Mouse (Mus musculus): ENCODE data around the gene 2010109A12Rik.

2010109A12Rik gene

DNA sequence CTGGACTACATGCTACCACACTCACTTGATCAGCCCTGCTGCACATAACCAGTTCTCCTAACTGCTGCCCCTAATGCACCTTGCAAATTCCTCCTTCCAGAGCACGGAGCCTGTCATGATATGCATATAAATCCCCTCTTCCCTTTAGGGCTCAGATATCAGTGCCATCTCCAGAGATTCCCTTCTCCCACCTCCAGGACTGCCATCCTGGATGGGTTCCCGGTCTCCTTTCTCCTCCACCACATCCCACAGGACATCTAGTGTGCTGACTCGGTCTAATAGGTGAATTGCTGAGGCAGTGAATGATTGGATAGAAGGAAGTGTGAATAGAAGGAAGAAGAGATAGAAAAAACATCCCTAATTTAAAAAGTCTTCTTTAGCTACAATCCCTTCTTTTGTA lies 25.4 kb downstream of the 2010109A12Rik start:
- DNase-seq (ENCODE audit: low read depth, low spot score) = no peak

DNA sequence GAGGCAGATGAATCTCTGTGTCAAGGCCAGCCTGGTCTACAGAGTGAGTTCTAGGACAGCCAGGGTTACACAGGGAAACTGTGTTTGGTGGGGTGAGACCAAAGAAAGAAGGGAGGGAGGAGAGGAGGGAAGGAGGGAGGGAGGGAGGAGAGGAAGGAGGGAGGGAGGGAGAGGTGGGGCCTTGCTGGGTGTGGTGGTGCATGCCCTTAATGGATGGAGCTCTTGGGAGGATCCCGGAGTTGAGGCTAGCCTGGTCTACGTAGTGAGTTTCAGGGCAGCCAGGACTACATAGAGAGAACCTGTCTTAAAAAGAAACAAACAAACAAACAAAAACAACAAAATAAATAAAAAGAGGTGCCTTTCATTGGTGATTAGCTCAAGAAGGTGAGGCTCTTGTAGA lies 26.5 kb downstream of the 2010109A12Rik start:
- DNase-seq (ENCODE audit: low read depth, low spot score) = no peak

DNA sequence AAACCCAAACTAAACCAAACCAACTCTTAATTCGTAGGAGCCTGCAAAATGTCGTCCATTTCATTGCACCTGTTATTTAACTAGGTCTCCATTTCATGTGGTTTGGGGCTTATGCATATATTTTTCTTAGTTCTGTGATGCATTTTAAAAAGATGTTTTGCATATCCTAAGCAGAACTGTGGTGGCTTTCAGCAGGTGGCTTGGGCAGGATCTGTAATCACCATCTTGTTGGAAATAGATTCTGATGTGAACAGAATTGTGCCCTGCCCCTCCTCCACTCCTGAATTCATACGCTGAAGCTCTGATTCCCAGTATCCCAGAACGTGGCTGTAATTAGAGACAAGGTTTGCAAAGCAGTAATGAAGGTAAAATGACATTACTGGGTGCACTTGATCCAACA lies 27.8 kb downstream of the 2010109A12Rik start:
- no peak for DNase-seq (ENCODE audit: low read depth, low spot score)

DNA sequence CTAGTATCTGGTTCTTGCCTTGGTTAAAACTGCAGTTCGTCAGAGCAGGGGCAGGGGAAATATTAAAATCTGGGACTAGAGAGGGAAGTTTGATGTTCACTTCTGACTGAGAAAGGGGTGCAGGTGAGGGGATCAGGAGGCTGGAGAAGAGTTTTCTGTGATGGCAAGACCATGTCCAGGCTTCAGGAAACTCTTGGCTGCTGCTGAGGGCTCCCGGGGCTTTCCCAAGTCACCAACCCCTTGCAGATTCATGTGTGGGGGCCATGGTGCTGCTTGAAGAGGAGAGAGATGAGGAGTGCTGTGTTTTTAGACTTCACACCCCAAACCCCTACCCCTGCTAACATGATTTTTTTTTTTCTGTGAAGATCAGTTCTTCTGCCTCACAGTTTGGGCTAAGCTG lies 28.3 kb downstream of the 2010109A12Rik start:
- DNase-seq (ENCODE audit: low read depth, low spot score) = no peak

DNA sequence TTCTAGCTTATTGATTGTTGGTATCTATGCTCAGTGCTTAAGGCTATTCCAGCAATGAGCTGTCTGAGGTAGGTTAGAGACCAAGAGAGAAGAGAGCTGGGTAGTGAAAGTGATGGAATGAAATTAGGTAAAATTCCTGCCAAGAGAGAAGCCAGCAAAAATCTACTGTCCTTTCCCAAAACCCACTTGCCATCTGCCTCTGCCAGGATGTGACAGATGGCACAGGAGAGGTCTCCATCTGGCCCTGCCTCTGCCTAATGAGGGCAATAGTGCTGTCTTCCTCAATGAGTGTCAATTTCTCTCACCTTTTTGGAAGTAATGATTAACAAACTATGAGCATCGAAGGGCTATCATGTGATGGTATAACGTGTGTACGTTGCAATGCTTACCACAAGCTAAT lies 29.6 kb downstream of the 2010109A12Rik start:
- DNase-seq (ENCODE audit: low read depth, low spot score) = no peak

DNA sequence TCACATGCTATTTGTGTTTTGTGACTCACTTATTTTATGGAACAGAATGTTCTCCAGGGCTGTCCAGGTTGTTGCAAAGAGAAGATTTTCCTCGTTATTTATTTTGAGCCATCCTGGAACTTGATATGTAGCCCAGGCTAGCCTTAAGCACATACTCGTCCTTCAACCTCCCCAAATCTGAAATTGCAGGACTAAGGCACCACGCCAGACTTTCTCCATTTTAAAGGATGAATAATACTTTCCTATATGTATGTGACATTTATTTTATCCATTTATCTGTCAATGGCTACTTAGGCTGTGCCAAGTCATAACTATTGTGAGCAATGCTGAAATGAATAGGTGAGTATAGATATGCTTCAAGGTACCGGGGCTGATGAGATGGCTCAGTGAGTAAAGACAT lies 30.2 kb downstream of the 2010109A12Rik start:
- DNase-seq (ENCODE audit: low read depth, low spot score) = no peak

DNA sequence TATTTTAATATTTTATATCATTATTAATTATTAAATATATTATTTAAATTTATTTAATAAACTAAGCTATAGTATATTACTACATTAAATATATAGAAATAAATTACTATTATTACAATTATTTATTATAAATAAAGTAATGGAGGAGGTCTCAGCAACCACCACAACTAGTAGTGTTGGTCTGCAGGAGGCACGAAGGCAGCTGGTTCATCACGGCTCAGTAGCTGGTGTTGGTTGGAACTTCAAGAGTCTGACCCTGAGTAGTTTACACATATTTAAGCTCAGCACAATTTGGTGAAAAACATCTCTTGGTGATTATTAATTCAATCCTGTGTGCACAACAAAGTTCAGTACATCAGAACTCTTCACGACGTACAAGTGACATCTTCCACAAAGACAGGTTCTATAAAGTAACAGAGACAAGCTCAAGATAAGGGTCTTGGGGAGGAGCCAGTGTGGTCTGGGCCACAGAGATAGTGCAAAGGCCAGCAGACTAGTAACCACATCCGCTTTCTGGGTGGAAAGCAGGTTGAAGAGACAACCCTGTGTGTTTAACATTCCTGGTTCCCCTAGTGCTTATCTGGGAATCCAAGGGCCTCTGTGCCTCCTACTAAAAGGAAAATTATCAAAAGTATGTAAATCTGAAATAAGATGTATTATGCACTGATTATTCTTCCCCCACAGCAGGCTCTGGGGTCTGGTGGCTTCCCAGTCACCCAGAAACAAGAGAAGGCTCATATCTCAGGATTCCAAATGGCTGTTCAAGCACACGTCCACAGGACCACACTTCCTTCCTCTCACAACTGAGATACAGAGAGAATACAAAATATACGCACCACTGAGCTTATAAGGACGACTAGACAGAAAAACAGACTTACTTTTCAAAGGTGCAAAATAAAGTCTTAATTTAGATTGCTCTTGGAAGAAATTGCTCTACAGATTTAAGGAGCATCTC lies 33.5 kb downstream of the 2010109A12Rik start:
- DNase-seq (ENCODE audit: low read depth, low spot score) = no peak

DNA sequence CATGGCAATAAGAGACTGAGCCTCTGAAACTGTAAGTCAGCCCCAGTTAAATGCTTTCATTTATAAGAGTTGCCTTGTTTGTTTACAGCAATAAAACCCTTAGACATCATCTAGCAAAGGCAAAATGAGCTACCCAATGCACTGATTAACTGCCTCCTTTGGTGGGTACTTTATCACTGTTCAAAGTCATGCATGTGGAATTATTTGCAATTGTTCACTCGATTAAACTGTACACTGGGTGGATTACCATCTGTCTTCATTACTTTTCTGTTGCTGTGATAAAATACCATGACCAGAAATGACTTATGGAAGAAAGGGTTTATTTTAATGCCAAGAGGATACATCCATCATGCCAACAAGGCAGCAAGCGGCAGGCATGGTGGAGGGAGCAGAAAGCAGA lies 39.0 kb downstream of the 2010109A12Rik start:
- no peak for DNase-seq (ENCODE audit: low read depth, low spot score)

DNA sequence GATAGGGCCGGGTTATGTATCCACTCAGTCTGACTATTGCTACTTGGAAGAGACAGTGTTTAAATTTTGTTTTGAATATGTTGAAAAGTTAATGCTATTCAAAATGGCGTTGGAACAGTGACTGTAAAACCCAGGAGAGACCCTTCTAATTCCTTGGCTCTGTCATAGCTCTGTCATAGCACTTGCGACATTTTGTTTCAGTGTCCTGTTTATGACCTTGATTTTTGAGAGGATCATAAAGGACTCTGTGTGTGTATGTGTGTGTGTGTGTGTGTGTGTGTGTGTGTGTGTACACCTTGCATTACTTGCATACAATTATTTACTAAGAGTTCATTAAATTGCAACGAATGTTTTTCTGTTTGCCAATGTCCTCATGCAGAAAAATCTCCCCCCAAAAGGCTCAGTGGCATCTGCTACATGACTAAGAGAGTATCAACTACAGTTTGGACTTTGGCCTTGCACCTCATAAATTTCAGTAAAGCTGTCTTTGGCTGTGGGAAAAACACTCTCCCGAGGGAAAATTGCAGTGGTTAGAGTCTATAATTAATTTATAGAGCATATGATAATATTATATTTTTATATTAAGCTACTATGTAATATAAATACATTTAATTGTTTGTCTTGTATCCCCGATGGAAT lies 43.7 kb downstream of the 2010109A12Rik start:
- no peak for DNase-seq (ENCODE audit: low read depth, low spot score)

DNA sequence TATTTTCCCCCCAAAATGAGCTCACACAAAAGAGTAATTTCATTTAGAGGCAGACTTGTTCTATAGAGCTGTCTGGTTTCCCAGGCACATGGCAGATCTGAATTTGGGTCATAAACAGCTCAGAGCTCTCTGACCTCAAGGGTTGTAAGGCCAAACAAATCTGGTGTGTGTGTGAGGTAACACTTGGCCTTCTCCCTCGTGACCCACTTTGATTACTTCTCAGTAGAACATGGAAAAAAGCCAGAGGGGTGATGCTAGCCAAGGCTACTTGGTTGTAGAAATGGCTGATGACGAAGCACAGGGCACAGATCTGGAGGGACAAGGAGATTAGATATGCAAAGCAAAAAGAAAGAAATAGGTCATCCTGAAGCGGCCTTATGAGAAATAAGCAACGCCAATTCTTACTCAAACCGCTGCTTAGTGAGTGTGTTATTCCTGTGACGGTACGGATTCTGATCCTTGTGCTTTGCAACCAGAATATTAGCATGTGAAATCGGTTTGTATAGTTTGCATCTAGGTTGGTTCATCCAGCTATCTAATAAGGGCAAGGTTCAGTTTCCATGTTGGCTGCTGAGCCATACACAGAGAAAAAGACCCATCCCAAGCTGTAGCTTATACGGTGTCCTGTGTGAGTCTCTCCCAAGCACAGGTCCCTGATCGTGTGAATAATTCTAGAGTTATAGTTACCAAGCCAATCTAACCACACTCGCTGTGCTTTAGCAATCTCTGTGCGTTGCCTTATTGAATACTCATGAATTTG lies 44.9 kb downstream of the 2010109A12Rik start:
- DNase-seq (ENCODE audit: low read depth, low spot score) = no peak

DNA sequence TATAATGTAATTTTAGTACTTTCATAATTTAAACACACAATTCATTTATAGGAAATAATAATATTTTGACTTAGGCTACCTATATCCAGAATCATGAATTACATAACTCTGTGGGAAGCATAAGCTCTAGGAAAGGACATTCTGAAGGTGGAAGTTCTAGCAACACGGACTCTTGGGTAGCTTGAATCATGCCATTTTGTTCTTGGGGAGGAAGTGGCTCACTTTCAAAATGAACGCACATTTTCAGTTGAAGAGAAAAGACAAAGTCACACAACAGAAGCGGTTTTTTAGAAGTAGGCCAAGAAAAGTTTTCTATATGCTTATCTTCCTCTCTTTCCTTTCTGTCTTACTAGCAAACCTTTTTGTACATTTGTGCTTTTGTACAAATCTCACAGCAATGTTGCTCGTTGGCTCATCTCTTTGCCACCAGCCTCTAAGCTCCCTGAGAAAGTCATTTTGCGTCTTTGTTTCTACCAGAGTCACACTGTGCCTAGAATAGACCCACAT lies 49.5 kb downstream of the 2010109A12Rik start:
- no peak for DNase-seq (ENCODE audit: low read depth, low spot score)

DNA sequence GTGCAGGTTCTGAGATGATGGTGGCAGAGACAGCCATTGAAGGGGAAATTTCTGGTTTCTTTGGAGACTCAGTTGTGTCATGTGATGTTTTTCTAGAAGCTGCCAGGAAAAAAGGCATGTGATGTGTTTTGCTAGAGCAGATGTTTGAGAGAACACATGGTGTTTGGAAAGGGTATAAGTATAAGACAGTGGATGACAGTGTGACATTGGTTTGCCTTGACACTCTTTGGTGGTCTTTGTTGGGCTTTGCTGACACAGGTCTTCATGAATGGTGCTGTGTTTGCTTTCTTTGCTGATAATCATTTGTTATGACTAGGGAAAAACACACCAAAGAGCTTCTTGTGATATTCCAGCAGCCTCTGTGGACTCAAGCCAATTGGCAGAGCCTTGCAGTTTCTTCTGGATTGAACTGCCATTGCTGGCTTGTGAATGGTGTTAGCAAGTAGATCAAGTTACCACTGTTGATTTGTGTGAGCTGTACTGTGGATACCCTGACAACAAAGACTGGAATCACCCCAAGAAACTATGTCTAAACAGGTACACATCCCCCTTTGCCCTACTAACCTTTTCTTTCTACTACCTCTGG lies 50.6 kb downstream of the 2010109A12Rik start:
- no peak for DNase-seq (ENCODE audit: low read depth, low spot score)

DNA sequence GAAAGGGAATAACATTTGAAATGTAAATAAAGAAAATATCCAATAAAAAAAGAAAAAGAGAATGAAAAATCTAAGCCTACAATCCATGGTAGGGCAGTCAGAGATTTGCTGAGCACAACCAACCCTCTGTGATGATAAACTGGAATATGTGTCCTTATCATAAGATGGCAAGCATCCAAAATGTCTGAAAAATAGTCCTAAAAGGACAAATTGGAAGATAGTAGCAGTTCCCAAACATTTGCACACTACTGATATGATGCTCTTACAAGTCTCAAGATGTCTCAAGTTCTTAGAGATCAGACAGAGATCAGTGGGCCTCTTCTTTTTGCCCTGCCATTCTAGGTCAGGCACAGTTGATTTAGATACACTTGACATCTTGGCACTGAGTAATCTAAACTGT lies 53.0 kb downstream of the 2010109A12Rik start:
- no peak for DNase-seq (ENCODE audit: low read depth, low spot score)

DNA sequence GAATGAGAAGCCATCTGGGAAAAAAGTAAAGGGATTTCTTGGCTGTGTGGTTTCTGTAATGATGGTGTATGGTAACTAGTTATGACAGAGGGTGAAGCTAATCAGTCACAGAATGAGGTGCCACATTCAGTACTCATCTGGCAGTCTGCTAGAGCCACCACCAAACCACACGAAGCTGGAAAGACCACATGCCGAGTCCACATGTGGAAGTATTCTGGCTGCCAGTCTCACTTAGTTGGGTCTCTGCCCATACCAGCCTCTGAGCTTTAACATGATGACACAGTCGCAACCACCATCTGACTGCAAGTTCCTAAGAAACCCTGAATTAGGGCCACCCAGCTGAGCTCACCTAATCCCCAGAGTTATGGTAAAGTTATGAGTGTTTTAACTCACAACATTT lies 54.7 kb downstream of the 2010109A12Rik start:
- DNase-seq (ENCODE audit: low read depth, low spot score) = no peak

DNA sequence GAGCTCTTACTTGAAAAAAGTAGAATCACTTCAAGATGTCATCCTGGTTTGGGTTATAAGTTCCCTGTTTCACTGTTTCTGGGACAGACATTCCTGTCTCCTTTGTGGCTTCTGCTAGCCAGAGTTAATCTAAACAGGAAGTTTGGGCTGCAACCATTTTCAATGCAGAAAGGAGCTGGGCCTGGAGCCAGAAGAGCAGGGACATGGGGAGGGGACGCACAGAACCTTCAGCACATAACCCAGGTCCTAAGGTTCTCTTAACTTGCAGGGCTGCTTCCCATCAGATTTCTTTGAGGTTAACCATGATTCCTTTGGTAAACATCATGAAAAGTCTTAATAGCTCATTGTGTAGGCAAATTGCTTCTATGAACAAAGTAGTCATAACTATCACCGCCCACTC lies 56.4 kb downstream of the 2010109A12Rik start:
- DNase-seq (ENCODE audit: low read depth, low spot score) = no peak
